Mouse (Mus musculus): ENCODE data around the gene Spout1.

Gene Spout1

GRCm38 (mm10) chr2:30124472-30125274 is 53.6 kb downstream of the Spout1 start, which contains the start of gene Zer1:
Zer1 (minus strand) TSS chr2:30124585.
- DNase-seq: peak; percentile 97

- no peak for DNase-seq
These were observed 54.4 kb downstream of the Spout1 start for GRCm38 (mm10) chr2:30123729-30124471.

Data from lung, postnatal 14 days (tissue).